Mouse (Mus musculus) testis, postnatal 14 days (tissue): ENCODE results near the gene Gm14226.
"Not testable (repeated sequence)": the region's sequence is repeated elsewhere in the genome, so short reads cannot be mapped to it uniquely, and the experiment has no call there.

Experiments used
- DNase-seq: peaks from one replicate; pipeline ENCODE4 v3.0.0; 2021; ENCODE audit warnings: low spot score

Gm14226 gene

DNA sequence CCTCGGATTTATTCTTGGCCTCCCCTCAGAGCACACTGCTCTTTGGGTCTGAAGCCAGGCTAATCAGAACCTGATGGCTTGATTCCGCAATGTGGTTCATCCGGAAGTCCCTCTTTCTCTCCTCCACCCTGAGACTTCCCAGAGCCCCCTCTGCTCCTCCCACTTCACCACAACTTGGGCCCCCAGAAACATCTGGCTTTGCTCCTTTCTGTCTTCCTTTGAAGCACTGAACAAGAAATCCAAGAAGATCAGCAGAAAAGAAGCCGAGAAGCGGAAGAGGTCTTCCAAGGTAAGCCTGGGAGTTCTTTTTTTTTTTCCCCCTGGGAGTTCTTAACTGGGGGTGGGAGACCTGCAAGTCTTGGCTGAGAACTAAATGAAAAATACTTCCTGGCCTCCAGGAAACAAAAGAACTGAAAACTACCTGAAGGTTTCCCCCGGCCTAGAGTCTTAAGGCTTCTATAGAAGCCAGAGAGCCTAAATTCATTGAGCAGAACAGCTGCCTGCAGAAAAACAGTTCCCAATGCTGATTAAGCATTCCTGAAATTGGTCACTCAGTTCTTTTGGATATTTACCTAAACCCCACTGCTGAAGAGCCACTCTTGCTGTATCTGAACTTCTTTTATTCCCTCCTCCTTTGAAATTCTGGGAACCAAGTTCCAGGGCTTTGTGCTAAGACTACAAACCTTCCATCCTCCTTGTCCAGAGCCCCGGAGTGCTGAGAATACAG, 29.5 kb downstream of the Gm14226 start:
- no peak for DNase-seq

DNA sequence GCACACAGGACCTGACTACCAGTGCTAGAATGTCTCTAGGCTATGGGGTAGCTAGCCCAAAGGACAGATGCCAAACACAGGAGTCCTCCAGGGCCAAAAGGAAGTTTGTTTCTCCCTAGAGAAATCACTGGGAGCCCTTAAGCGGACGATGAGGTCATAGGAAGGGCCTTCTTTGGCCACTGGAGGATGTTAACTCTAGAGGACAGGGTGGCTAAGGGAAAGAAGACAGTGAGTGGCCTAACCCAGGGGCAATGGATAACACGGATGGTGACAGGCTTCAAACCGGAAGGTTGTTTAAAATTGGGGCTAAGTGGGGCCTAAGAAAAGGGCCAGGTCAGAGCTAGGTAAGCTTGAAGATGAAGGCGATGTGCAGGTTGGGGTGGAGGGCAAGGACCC, 32.0 kb downstream of the Gm14226 start:
- peak; percentile 14 for DNase-seq

GRCm38 (mm10) chr2:155050504-155051236, 32.6 kb downstream of the Gm14226 start:
- DNase-seq = peak; percentile 96

DNA sequence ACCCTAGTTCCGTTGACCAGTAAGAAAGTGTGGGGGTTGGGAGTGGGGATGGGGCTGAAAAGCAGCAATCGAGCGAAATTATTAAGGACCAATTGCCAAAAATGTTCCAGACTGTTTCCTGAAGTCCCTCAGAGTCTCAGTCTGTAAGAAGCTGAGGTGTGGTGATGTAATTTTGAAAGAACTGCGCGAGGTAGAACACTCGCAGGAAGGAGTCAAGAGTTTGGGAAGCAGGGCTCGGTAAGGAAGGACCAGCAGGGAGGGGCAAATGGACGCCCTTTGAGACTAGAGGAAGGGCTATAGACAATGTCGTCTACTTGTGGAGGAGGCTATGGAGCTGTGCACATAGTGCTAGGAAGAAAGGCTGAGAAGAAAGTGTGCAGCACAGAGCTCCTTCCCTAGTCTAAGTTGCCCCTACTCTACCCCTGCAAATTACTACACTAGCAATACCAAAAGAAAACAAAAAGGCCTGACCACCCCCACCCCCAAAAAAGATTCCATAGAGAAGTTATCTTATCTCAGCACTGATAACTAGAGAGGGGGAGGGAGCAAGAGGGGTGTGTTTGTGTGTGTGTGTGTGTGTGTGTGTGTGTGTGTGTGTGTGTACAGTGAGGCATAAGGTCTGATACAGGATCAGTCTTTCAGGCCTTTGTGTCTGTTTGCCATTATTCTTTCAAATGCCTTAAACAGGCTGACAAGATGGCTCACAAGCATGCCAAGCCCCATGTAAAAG, 33.7 kb downstream of the Gm14226 start:
- no peak for DNase-seq

- peak; percentile 54 for DNase-seq
Measured at GRCm38 (mm10) chr2:155052681-155053080, 34.6 kb downstream of the Gm14226 start.

GRCm38 (mm10) chr2:155053512-155053911, 35.4 kb downstream of the Gm14226 start:
- DNase-seq = not testable (repeated sequence)

DNA sequence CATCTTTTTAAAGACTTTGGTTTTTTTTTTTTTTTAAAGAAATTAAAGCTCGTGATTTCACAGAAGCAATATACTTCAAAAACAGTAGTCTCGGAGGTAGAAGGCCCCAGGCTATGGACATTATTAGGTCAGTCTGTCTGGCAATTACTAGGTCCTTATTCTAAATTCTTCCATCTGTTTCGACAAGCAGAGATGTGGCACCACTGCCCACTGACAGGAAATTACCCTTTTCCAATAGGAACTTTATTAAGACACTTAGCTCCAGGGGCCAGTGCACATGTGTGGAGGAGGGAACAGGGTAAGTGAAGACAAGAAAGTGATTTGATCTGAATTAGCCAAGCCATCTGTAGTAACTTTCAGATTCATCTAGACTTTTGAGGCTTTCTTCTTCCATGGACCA, 36.6 kb downstream of the Gm14226 start:
- no peak for DNase-seq

GRCm38 (mm10) chr2:155056076-155056578, 38.1 kb downstream of the Gm14226 start:
- peak; percentile 49 for DNase-seq

DNA sequence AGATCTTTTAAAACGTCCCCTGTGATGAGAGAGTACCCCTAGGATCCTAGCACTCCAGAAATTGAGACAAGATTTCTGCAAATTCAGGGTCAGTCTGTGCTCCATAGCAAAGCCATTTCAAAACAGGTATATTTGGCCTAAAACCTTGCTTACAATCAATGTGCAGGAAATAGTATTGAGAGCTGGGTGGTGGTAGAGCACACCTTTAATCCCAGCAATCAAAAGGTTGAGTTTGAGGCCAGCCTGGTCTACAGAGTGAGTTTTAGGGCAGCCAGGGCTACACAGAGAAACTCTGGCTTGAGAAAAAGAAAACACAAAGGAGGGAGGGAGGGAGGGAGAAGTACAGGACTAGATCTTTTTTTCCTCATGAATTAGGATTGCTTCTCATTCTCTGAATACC, 39.3 kb downstream of the Gm14226 start:
- no peak for DNase-seq

- no peak for DNase-seq
Measured at GRCm38 (mm10) chr2:155071027-155071426, 53.0 kb downstream of the Gm14226 start.

- DNase-seq = no peak
Measured at GRCm38 (mm10) chr2:155072353-155073145, 54.5 kb downstream of the Gm14226 start.

DNA sequence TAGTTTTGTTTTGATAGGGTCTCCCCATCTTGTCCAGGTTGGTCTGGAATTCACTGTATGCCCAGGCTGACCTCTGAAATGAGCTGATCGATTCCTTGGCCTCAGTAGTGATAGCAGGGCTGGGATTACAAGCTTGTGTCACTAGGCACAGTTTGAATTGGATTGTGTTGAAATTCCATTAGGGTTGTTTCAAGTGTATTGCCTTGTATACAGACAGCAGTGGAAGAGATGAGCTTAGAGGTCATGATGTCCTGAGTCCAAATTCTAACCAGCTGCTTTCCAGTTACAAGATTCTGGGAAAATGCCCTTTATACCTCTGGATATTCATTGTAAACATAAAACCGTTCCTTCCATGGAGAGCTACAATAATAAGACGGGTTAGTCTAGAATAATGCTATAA, 55.3 kb downstream of the Gm14226 start:
- DNase-seq = no peak

DNA sequence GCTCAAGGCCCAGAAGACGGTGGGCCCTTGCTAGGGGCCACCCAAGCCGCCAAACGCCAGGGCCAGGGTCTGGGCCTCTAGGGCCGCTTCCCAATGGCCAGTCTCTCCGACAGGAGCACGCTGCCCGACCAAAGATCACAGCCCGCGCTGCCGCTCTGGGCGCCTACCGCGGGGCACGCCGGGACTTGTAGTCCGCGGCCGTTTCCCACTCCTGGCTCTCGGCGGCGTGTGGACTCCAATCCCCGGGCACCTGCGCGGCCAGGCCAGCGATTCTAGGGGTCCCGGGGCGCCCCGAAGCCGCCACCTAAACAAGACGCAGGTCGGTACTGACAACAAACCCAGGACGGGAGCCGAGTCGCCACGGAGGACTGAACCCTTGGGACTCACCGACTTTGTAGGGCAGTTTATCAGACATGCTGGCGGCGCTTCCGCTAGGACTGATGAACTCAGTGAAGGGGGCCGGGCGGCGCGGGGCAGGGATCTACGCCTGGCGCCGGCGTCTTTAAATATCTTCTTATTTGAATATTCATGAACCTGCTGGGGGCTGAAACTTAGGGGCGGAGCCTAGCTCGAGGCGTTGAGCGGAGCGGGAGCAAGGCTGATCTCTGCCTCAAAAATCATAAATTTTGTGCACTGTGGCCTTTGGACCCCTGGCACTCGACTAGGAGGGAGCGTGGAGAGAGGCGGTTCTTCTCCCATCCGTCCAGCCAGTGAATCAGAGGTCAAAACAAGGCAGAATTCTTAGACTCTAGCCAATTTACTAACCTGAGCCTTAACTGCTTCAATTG, 56.1 kb downstream of the Gm14226 start, which contains the start of gene Ahcy:
TSS of gene Ahcy (minus strand) at position 520 of the 788 bp plus-strand sequence.
- DNase-seq = peak; percentile 90

GRCm38 (mm10) chr2:155074766-155075330, 56.8 kb downstream of the Gm14226 start:
- DNase-seq = no peak

- no peak for DNase-seq
Measured at GRCm38 (mm10) chr2:155075649-155076048, 57.6 kb downstream of the Gm14226 start.
